Comparison of ENCODE assay signal across 10 mouse cellular contexts in genomic region chr13:99609151-99610146, GRCm38 (mm10).
DNase-seq lines count a peak whose midpoint lies in the region; ATAC-seq lines count a peak whose summit lies in the region.
"Had no signal": no experiment of that assay in that cellular context is flagged by ENCODE, and none has a peak within 500 bp of the region (broad histone marks: within the 10 kb centered on the region; RNA-seq: fewer than 3 reads in every experiment).

No protein-coding gene starts in this region.

- peaks cover 45% of the 10 kb centered on the region for H3K4me1 ChIP-seq in heart, embryonic 11.5 days (ENCODE audit: control insufficient read depth, insufficient read depth, low read length)
- peaks cover 17% of the 10 kb centered on the region for H3K4me1 ChIP-seq in forebrain, embryonic 13.5 days
- peaks cover 17% of the 10 kb centered on the region for H3K4me1 ChIP-seq in neural tube, embryonic 15.5 days

- H3K4me3 ChIP-seq in heart, embryonic 11.5 days (ENCODE audit: low read depth, low read length), result no peak overlapping the region
- H3K4me3 ChIP-seq in forebrain, embryonic 13.5 days, result no peak overlapping the region
- no peak overlapping the region for H3K4me3 ChIP-seq in neural tube, embryonic 15.5 days (replicated peaks)

- ATAC-seq in heart, embryonic 11.5 days (replicated peaks; ENCODE audit: insufficient number of reproducible peaks, low FRiP score, low TSS enrichment), result no peak
- peak; percentile 77; the same call in 1 of the 2 replicates for ATAC-seq in forebrain, embryonic 13.5 days
- peak; percentile 57 for ATAC-seq in neural tube, embryonic 15.5 days (ENCODE audit: low FRiP score)

- DNase-seq in heart, postnatal 14 days, result no peak
- peak; percentile 56 for DNase-seq in mesoderm, embryonic 11.5 days (ENCODE audit: low read depth, low spot score)
- no peak for DNase-seq in natural killer cell, adult 2 months (ENCODE audit: low spot score in 2 of 2)
- DNase-seq in ovary, postnatal 10 days (ENCODE audit: low spot score), result no peak
- DNase-seq in spleen, postnatal 10 days (ENCODE audit: low spot score in 2 of 2), result no peak
- DNase-seq: cerebellum, postnatal 36 days; layer of hippocampus, postnatal 36 days had no signal

- intact Hi-C loops in heart, postnatal 14 days (cut with DNase I), result loop anchor here (5.0 kb wide), 1 partner anchor 228 kb away; no protein-coding TSS in a partner anchor

- H3K27ac ChIP-seq in heart, embryonic 11.5 days (ENCODE audit: low read depth, low read length), result 0 out of 2 replicates have a peak overlapping the region, but pooled peaks have one; percentile 12
- H3K27ac ChIP-seq in forebrain, embryonic 13.5 days, result peak overlapping the region; percentile 38; the same call in 1 of the 2 replicates
- H3K27ac ChIP-seq in neural tube, embryonic 15.5 days (replicated peaks), result peak overlapping the region; percentile 49; the same call in 1 of the 2 replicates

- WGBS in heart, embryonic 11.5 days (ENCODE audit: insufficient replicate concordance), result 53% methylated on average over 9 of the region's 9 CpGs
- 17% methylated on average over 9 of the region's 9 CpGs for WGBS in forebrain, embryonic 13.5 days
- 20% methylated on average over 9 of the region's 9 CpGs for WGBS in neural tube, embryonic 15.5 days

- no peak overlapping the region for H3K4me2 ChIP-seq in heart, embryonic 11.5 days
- H3K4me2 ChIP-seq in forebrain, embryonic 13.5 days, result peak overlapping the region; percentile 28
- peak overlapping the region; percentile 20; the same call in 1 of the 2 replicates for H3K4me2 ChIP-seq in neural tube, embryonic 15.5 days

- H3K9ac ChIP-seq in heart, embryonic 11.5 days (ENCODE audit: low read depth, low read length), result no peak overlapping the region
- H3K9ac ChIP-seq in forebrain, embryonic 13.5 days, result peak overlapping the region; percentile 14; the same call in 1 of the 2 replicates
- no peak overlapping the region for H3K9ac ChIP-seq in neural tube, embryonic 15.5 days (replicated peaks)

- H3K27me3 ChIP-seq in heart, embryonic 11.5 days (ENCODE audit: control insufficient read depth, insufficient read depth, low read length), result no peaks in the 10 kb centered on the region
- H3K27me3 ChIP-seq in forebrain, embryonic 13.5 days, result no peaks in the 10 kb centered on the region
- H3K27me3 ChIP-seq in neural tube, embryonic 15.5 days (replicated peaks), result no peaks in the 10 kb centered on the region

- no peaks in the 10 kb centered on the region for H3K36me3 ChIP-seq in heart, embryonic 11.5 days (ENCODE audit: control insufficient read depth, insufficient read depth, low read length)
- no peaks in the 10 kb centered on the region for H3K36me3 ChIP-seq in forebrain, embryonic 13.5 days (ENCODE audit: poor library complexity, severe bottlenecking)
- no peaks in the 10 kb centered on the region for H3K36me3 ChIP-seq in neural tube, embryonic 15.5 days

- no peaks in the 10 kb centered on the region for H3K9me3 ChIP-seq in heart, embryonic 11.5 days (replicated peaks; ENCODE audit: control insufficient read depth, low read length)
- H3K9me3 ChIP-seq in forebrain, embryonic 13.5 days (replicated peaks), result no peaks in the 10 kb centered on the region
- H3K9me3 ChIP-seq in neural tube, embryonic 15.5 days (replicated peaks), result no peaks in the 10 kb centered on the region
